In genomic region chr12:57185475-57185874, GRCm38 (mm10) we compare ENCODE assay signal across 11 mouse cellular contexts. TPM values are rescaled to one million over a fixed set of nuclear protein-coding genes. Genes with fewer than 3 reads are reported as not detected.
DNase-seq lines count a peak whose midpoint lies in the region; ATAC-seq lines count a peak whose summit lies in the region.
"Had no signal": no experiment of that assay in that cellular context is flagged by ENCODE, and none has a peak within 500 bp of the region (broad histone marks: within the 10 kb centered on the region; RNA-seq: fewer than 3 reads in every experiment).

No protein-coding gene starts in this region.

- intact Hi-C loops in left cerebral cortex, postnatal 14 days (cut with DNase I): loop anchor here (10.0 kb wide), 2 partner anchors 201 to 601 kb away; no protein-coding TSS in a partner anchor

- H3K27ac ChIP-seq in midbrain, embryonic 15.5 days: no peak overlapping the region
- H3K27ac ChIP-seq: heart, embryonic 10.5 days had no signal

- ATAC-seq in megakaryocyte progenitor cell, adult 5-6 weeks (replicated peaks; ENCODE audit: poor library complexity): peak; percentile 74
- no peak for ATAC-seq in midbrain, embryonic 15.5 days (replicated peaks)

- H3K27me3 ChIP-seq in midbrain, embryonic 15.5 days (replicated peaks): no peaks in the 10 kb centered on the region

- no peak overlapping the region for H3K4me2 ChIP-seq in midbrain, embryonic 15.5 days

- no peak overlapping the region for H3K9ac ChIP-seq in midbrain, embryonic 15.5 days

- peak; percentile 11 to 29 for DNase-seq in left cerebral cortex, postnatal 14 days (ENCODE audit: low spot score in 2 of 2)
- no peak for DNase-seq in left cerebral cortex, adult 18-20 months (ENCODE audit: low spot score in 2 of 2)
- DNase-seq in NIH3T3 (ENCODE audit: low read depth): peak; percentile 47
- DNase-seq in embryo, embryonic 10 days (ENCODE audit: low spot score): peak; percentile 78
- no peak for DNase-seq in ovary, postnatal 14 days (ENCODE audit: low spot score)
- DNase-seq: adrenal gland, postnatal 36 days had no signal

- H3K4me3 ChIP-seq in midbrain, embryonic 15.5 days: no peak overlapping the region
- H3K4me3 ChIP-seq: erythroblast, embryonic 14.5 days; heart, embryonic 10.5 days had no signal

- WGBS in midbrain, embryonic 15.5 days: 0% methylated on average over 1 of the region's 1 CpGs

- H3K9me3 ChIP-seq in midbrain, embryonic 15.5 days: no peaks in the 10 kb centered on the region
- H3K9me3 ChIP-seq: heart, embryonic 10.5 days had no signal

- H3K4me1 ChIP-seq in midbrain, embryonic 15.5 days: no peaks in the 10 kb centered on the region
- H3K4me1 ChIP-seq: heart, embryonic 10.5 days had no signal

- H3K36me3 ChIP-seq in midbrain, embryonic 15.5 days (replicated peaks): no peaks in the 10 kb centered on the region
- H3K36me3 ChIP-seq: heart, embryonic 10.5 days had no signal

RNA-seq across cellular contexts. Expression of gene Slc25a21, which starts 11.8 kb away (rescaled TPM):
- total RNA-seq in left cerebral cortex, postnatal 14 days (2021): under 1 TPM; 0.53 to 0.66 TPM
- under 1 TPM; 0.89 to 0.95 TPM for total RNA-seq in left cerebral cortex, adult 18-20 months (2021)
- total RNA-seq in megakaryocyte progenitor cell, adult 5-6 weeks (2015): 8.0 and 12.4 TPM in 2 replicates
- 6.5 and 10.4 TPM in 2 replicates for total RNA-seq in megakaryocyte progenitor cell, adult 5-6 weeks (2017)
- polyA plus RNA-seq in midbrain, embryonic 15.5 days (2015; fragmentation: Nextera tagmentation; extraction: Ambion mirVana): 0.12 and 0.46 TPM in 2 replicates
- total RNA-seq: neutrophil, adult 5-6 weeks had no signal

RNA-seq across cellular contexts. Expression of gene Prps1l3, which starts 44.7 kb away (rescaled TPM):
- total RNA-seq in left cerebral cortex, postnatal 14 days (2021): 10 to 100 TPM; 13.6 to 13.9 TPM
- total RNA-seq in left cerebral cortex, adult 18-20 months (2021): 10 to 100 TPM; 15.9 to 16.5 TPM
- total RNA-seq in megakaryocyte progenitor cell, adult 5-6 weeks (2015): 52.8 and 56.9 TPM in 2 replicates
- total RNA-seq in megakaryocyte progenitor cell, adult 5-6 weeks (2017): 87.5 and 99.7 TPM in 2 replicates
- 28.7 and 30.7 TPM in 2 replicates for polyA plus RNA-seq in midbrain, embryonic 15.5 days (2015; fragmentation: Nextera tagmentation; extraction: Ambion mirVana)

RNA-seq across cellular contexts. Expression of gene Mipol1, which starts 44.8 kb away (rescaled TPM):
- total RNA-seq in left cerebral cortex, postnatal 14 days (2021): 1 to 10 TPM; 4.9 to 5.0 TPM
- 1 to 10 TPM; 5.2 to 7.0 TPM for total RNA-seq in left cerebral cortex, adult 18-20 months (2021)
- total RNA-seq in megakaryocyte progenitor cell, adult 5-6 weeks (2015): 7.4 and 8.8 TPM in 2 replicates
- 5.2 and 10.9 TPM in 2 replicates for total RNA-seq in megakaryocyte progenitor cell, adult 5-6 weeks (2017)
- polyA plus RNA-seq in midbrain, embryonic 15.5 days (2015; fragmentation: Nextera tagmentation; extraction: Ambion mirVana): 4.3 and 4.6 TPM in 2 replicates

Comparison
In these comparisons a context has a peak if more than half of its experiments do, and no peak if none do; other contexts are left out.
1. DNase-seq: peak in left cerebral cortex, postnatal 14 days (2 of 2), NIH3T3 (single experiment) and embryo, embryonic 10 days (single experiment); none in left cerebral cortex, adult 18-20 months (0 of 2) and ovary, postnatal 14 days (single experiment).